Mouse (Mus musculus): ENCODE data around the gene Foxd1. TPM values are rescaled to one million over a fixed set of nuclear protein-coding genes. Genes with fewer than 3 reads are reported as not detected.
A peak's percentile ranks its signal among the peaks of the same experiment; 100 is the strongest.

Foxd1 gene
- polyA plus RNA-seq, 1 experiment, result not detected

DNA sequence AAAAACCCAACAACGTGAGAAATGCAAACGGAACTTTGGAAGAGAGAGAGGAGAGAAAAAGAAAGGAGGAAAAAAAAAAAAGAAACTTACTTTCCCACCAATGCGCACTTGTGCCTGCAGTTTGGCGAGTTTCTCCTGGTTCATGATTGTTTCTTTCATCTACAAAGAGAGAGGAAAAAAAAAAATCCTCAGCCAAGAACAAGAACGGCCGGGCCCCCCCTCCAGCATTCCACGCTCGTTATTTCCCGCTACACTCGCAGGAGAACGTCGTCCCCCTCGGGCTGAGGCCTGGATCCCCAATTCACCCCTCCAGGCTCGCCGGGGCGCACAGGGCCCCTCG is 37.9 kb upstream of the Foxd1 start:
- Histone ChIP-seq H3K4me3 (replicated peaks) (peak overlapping the region; percentile 88), H3K36me3 (ENCODE audit: control insufficient read depth) (peaks cover 44% of the 10 kb centered on the region), H3K4me1 (ENCODE audit: control insufficient read depth) (peaks cover 22% of the 10 kb centered on the region), H3K27me3 (ENCODE audit: control insufficient read depth) (no peaks in the 10 kb centered on the region), H3K9me3 (ENCODE audit: control insufficient read depth, low read length) (no peaks in the 10 kb centered on the region)
- TF ChIP-seq GATA1 (IDR thresholded peaks at IDR 0.05; ENCODE audit: low read length), result no peak
- TF ChIP-seq TAL1 (IDR thresholded peaks at IDR 0.05; ENCODE audit: low read length), result no peak

DNA sequence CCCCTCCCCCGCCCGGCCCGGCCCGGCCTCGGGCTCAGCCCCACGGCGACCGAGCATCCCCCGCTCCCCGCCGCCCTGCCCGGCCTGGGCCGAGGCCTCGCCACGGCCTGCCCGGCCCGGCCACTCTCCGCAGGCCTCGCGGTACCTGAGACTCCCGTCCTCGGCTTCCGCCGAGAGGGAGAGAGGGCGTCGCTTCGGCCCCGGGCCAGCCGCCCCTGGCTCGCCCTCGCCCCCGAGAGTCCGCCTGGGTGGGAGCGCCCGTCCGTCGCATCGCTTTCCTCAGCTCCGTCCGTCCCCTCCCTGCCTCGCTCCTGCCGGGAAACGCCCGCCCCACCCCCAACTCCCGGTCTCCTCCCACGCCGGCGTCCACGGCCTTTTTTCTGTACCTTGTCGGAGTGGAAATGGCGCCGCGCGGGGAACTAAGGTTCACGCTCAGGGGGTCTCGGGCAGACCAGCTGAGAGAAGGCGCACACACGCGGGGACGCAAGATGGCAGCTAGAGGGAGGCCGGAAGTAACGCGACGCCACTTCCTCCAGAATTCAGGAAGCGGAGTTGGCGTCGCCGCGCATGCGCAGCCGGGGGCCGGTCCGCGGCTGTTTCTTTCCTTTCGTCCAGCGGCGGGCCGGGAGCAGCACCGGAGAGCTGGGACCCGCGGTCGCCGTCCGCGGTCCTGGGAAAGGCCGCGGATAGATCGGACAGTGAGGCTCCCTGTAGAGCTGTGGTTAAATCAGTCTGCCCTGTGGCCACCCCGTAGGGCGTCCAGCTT is 37.4 kb upstream of the Foxd1 start, which contains the start of gene Btf3:
Gene Btf3 (minus strand): TSS at position 527 of the 766 bp plus-strand sequence.
- Histone ChIP-seq H3K9me3 (ENCODE audit: control insufficient read depth, low read length) (no peaks in the 10 kb centered on the region), H3K36me3 (ENCODE audit: control insufficient read depth) (peaks cover 42% of the 10 kb centered on the region), H3K4me1 (ENCODE audit: control insufficient read depth) (peaks cover 22% of the 10 kb centered on the region), H3K27me3 (ENCODE audit: control insufficient read depth) (no peaks in the 10 kb centered on the region), H3K4me3 (replicated peaks) (peak within 1 kb of the TSS; percentile 88)
- no peak for TF ChIP-seq GATA1 (IDR thresholded peaks at IDR 0.05; ENCODE audit: low read length)
- no peak for TF ChIP-seq TAL1 (IDR thresholded peaks at IDR 0.05; ENCODE audit: low read length)

DNA sequence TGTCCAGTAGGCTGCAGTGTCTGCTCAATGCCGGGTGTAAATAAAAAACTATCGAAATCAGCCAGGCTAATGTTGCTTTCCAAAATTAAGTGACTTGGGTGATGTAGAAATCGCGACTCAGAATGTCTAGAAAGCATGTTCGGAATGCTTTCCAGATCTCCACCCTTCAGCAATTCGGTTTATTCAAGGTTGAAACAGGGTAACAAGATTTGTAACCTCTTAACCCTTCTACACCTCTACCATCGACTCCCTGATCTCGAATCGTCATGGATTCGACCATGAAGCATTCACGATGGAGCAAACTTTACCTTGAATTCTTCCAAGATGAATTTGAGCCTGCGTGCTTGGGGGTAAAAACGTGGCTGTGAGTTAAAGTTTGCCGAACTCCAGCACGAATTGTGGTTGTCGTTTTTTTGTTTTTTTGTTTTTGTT is 36.8 kb upstream of the Foxd1 start:
- TF ChIP-seq GATA1 (IDR thresholded peaks at IDR 0.05; ENCODE audit: low read length) (no peak), TAL1 (IDR thresholded peaks at IDR 0.05; ENCODE audit: low read length) (no peak)
- peaks cover 39% of the 10 kb centered on the region for H3K36me3 ChIP-seq (ENCODE audit: control insufficient read depth)
- H3K27me3 ChIP-seq (ENCODE audit: control insufficient read depth), result no peaks in the 10 kb centered on the region
- H3K4me3 ChIP-seq (replicated peaks), result peak overlapping the region; percentile 88
- H3K9me3 ChIP-seq (ENCODE audit: control insufficient read depth, low read length), result no peaks in the 10 kb centered on the region
- H3K4me1 ChIP-seq (ENCODE audit: control insufficient read depth), result peaks cover 19% of the 10 kb centered on the region

DNA sequence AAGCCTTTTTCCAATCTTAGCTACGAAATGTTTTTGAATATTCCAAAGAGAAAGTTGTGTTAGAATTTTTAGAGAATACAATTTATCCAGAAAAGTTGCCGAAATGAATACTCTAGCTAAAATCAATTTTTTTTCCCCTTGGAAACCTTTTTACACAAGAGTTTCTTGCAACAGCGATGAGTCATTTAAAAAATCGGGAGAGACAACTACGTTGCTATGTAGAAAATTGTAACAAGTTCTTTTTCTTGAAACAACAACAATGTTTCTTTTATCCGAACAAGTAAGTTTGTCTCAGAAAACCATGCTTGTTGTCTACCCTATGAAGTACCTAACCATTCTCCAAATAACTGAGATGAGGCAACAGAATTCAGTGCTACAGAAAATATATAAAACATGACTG is 36.1 kb upstream of the Foxd1 start:
- TF ChIP-seq GATA1 (IDR thresholded peaks at IDR 0.05; ENCODE audit: low read length) (no peak), TAL1 (IDR thresholded peaks at IDR 0.05; ENCODE audit: low read length) (no peak)

DNA sequence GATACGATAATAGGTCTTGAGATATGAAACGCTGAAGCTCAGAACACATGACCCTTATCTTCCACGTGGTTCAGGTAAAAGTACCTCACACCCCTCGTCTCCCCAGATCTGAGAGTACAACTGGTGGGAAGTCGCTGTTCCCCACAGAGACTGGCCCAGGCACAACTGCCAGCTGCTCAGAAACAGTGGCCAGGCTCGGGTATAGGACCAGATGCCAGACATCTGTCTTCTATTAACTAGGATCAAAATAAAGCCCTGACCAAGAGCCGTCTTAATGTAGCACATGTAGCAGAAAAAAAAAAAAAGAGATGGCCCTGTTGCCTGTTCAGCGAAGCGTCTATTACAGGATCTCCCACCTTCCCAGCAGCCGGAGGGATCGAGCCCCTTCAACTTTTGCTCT is 29.0 kb upstream of the Foxd1 start:
- Histone ChIP-seq H3K36me3 (ENCODE audit: control insufficient read depth) (peaks cover 8% of the 10 kb centered on the region), H3K9me3 (ENCODE audit: control insufficient read depth, low read length) (no peaks in the 10 kb centered on the region), H3K4me3 (replicated peaks) (no peak overlapping the region), H3K27me3 (ENCODE audit: control insufficient read depth) (no peaks in the 10 kb centered on the region), H3K4me1 (ENCODE audit: control insufficient read depth) (no peaks in the 10 kb centered on the region)
- TF ChIP-seq GATA1 (IDR thresholded peaks at IDR 0.05; ENCODE audit: low read length) (no peak), TAL1 (IDR thresholded peaks at IDR 0.05; ENCODE audit: low read length) (no peak)

More for the DNA sequence above, 36.1 kb upstream of the Foxd1 start:
- Histone ChIP-seq H3K9me3 (ENCODE audit: control insufficient read depth, low read length) (no peaks in the 10 kb centered on the region), H3K4me3 (replicated peaks) (peak overlapping the region; percentile 88), H3K4me1 (ENCODE audit: control insufficient read depth) (peaks cover 19% of the 10 kb centered on the region), H3K27me3 (ENCODE audit: control insufficient read depth) (no peaks in the 10 kb centered on the region), H3K36me3 (ENCODE audit: control insufficient read depth) (peaks cover 32% of the 10 kb centered on the region)

DNA sequence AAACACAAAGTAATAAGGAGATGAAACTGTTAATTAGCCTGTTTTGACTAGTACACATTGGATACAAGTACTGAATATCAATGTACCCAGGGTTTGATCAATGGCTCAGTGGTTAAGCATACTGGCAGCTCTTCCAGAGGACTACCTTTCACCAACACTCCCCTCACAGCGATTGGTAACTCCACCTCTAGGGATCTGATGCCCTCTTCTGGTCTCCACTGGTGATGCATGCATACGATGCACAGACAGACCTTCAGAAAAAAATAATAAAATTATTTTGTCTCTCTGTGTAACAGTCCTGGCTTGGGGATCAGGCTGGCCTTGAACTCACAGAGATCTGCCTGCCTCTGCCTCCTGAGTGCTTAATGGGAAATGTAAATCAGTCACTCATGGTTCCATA is 21.9 kb upstream of the Foxd1 start:
- TF ChIP-seq TAL1 (IDR thresholded peaks at IDR 0.05; ENCODE audit: low read length) (no peak), GATA1 (IDR thresholded peaks at IDR 0.05; ENCODE audit: low read length) (no peak)
- Histone ChIP-seq H3K9me3 (ENCODE audit: control insufficient read depth, low read length) (no peaks in the 10 kb centered on the region), H3K4me3 (replicated peaks) (no peak overlapping the region), H3K36me3 (ENCODE audit: control insufficient read depth) (no peaks in the 10 kb centered on the region), H3K27me3 (ENCODE audit: control insufficient read depth) (peaks cover 5% of the 10 kb centered on the region; the same call in 1 of the 2 replicates), H3K4me1 (ENCODE audit: control insufficient read depth) (no peaks in the 10 kb centered on the region)

DNA sequence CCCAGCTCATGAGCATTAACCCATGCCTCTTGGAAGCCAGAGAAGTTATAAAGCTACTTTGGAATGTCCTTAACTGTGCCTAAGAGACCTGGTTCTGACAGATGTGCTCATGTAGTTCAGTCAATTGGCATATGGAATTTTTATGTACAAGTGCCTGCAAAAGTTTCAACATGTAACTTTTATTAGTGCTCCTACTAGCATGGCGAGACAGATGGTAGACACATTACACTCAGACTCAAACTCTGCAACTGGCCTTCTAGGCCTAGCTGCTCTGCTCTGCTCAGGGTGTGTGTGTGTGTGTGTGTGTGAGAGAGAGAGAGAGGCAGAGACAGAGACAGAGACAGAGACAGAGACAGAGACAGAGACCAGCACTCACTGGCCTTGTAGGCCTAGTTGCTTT is 17.8 kb upstream of the Foxd1 start:
- peaks cover 10% of the 10 kb centered on the region for H3K27me3 ChIP-seq (ENCODE audit: control insufficient read depth)
- H3K4me1 ChIP-seq (ENCODE audit: control insufficient read depth), result no peaks in the 10 kb centered on the region
- H3K36me3 ChIP-seq (ENCODE audit: control insufficient read depth), result no peaks in the 10 kb centered on the region
- H3K4me3 ChIP-seq (replicated peaks), result no peak overlapping the region
- H3K9me3 ChIP-seq (ENCODE audit: control insufficient read depth, low read length), result no peaks in the 10 kb centered on the region
- TF ChIP-seq TAL1 (IDR thresholded peaks at IDR 0.05; ENCODE audit: low read length) (no peak), GATA1 (IDR thresholded peaks at IDR 0.05; ENCODE audit: low read length) (no peak)

DNA sequence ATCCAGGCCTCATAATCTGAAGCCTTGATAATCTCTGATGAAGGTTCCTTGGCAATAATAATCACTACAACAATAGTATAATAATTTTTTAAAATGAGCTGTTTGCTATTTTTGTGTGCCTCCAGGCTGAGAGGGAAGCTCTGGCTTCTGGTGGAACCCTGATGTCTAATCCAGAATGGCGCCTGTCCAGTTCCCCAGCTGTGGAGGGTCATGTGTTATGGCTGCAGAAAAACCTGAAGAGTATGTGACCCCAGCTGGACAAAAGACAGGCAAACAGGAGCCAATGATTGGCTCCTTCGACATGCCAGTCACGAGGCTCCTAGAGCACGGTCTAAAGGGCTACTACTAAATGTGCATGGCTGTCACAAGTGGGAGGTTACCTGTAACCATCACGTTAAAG is 13.5 kb upstream of the Foxd1 start:
- Histone ChIP-seq H3K4me3 (replicated peaks) (no peak overlapping the region), H3K36me3 (ENCODE audit: control insufficient read depth) (no peaks in the 10 kb centered on the region), H3K4me1 (ENCODE audit: control insufficient read depth) (no peaks in the 10 kb centered on the region), H3K27me3 (ENCODE audit: control insufficient read depth) (peaks cover 8% of the 10 kb centered on the region), H3K9me3 (ENCODE audit: control insufficient read depth, low read length) (no peaks in the 10 kb centered on the region)
- TF ChIP-seq TAL1 (IDR thresholded peaks at IDR 0.05; ENCODE audit: low read length) (no peak), GATA1 (IDR thresholded peaks at IDR 0.05; ENCODE audit: low read length) (no peak)

DNA sequence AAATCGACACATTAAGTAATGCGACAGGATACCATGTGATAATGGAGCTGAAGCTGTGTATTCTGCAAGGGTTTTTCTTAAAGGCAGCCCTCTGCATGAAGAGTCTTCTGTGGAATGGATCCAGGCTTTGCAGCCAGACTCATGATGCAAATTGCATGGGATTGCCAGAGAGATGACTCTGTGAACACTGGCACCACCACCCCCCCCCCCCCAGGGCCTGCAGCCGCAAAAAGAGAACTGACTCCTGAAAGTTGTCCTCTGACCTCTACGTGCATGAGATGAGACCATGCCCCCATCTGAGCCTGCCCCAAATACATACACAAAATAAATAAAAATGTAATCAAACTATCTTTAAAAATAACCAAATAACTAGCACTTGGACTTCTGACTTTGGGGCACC is 4.6 kb upstream of the Foxd1 start:
- H3K4me3 ChIP-seq (replicated peaks), result no peak overlapping the region
- peaks cover 4% of the 10 kb centered on the region for H3K4me1 ChIP-seq (ENCODE audit: control insufficient read depth)
- no peaks in the 10 kb centered on the region for H3K36me3 ChIP-seq (ENCODE audit: control insufficient read depth)
- H3K9me3 ChIP-seq (ENCODE audit: control insufficient read depth, low read length), result no peaks in the 10 kb centered on the region; the same call in 1 of the 2 replicates
- no peak for TF ChIP-seq TAL1 (IDR thresholded peaks at IDR 0.05; ENCODE audit: low read length)
- TF ChIP-seq GATA1 (IDR thresholded peaks at IDR 0.05; ENCODE audit: low read length), result no peak
- peaks cover 59% of the 10 kb centered on the region for H3K27me3 ChIP-seq (ENCODE audit: control insufficient read depth)

All from erythroblast, embryonic 14.5 days (primary cell).